Mouse (Mus musculus): Measurements from ENCODE around the gene Cherp.

DNA sequence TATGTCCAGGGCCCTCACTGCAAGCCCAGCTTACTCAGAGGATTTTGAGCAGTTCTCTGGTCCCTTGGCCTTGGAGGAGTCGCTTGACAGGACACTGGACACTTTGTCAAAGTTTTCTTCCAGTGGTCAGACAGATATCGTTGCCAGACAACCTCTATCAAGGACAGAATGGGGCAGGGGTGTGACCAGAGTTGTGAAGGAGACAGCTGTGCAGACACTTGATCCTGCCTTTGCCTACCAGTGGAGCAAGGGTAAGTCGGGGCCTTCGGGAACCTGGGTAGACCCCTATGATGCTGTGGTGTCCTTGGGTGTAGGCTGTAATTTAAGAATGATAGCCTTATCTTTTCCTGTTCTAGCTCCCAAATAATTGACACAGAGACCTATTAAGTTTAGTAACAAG, 19.7 kb downstream of the Cherp start:
- TF ChIP-seq POLR2AphosphoS2 (IDR thresholded peaks at IDR 0.05; ENCODE audit: insufficient read length, low read depth) (no peak), POLR2A (IDR thresholded peaks at IDR 0.05; ENCODE audit: insufficient read length, low read depth) (no peak), USF1 (IDR thresholded peaks at IDR 0.05; ENCODE audit: low read depth) (no peak), TCF12 (IDR thresholded peaks at IDR 0.05; ENCODE audit: insufficient read depth, poor library complexity, severe bottlenecking) (no peak), MAX (IDR thresholded peaks at IDR 0.05; ENCODE audit: low read depth) (no peak), E2F4 (IDR thresholded peaks at IDR 0.05; ENCODE audit: insufficient read depth) (no peak)
